Mouse (Mus musculus): ENCODE measurements at regions not wholly inside any gene's neighbourhood (a gene's known extent, or its start where the extent isn't known, plus 50 kb on each side); places are given as distances from the start of the nearest gene placed in this dataset.

- no peak overlapping the region for H3K9ac ChIP-seq (ENCODE audit: low read length)
- 62% methylated on average over 3 of the region's 3 CpGs for WGBS
- H3K4me1 ChIP-seq (ENCODE audit: control insufficient read depth, insufficient read depth, low read length) = no peaks in the 10 kb centered on the region
- no peaks in the 10 kb centered on the region for H3K27me3 ChIP-seq (ENCODE audit: control insufficient read depth, insufficient read depth, low read length)
- H3K9me3 ChIP-seq (replicated peaks; ENCODE audit: control insufficient read depth, low read length) = no peaks in the 10 kb centered on the region
- H3K36me3 ChIP-seq (ENCODE audit: control insufficient read depth, insufficient read depth, low read length) = no peaks in the 10 kb centered on the region
- H3K4me2 ChIP-seq (ENCODE audit: low read depth, low read length) = no peak overlapping the region
- no peak overlapping the region for H3K4me3 ChIP-seq (replicated peaks; ENCODE audit: low read length)
- H3K27ac ChIP-seq (ENCODE audit: low read length) = no peak overlapping the region
- no peak for ATAC-seq (ENCODE audit: insufficient read depth, low FRiP score)
Observed at GRCm38 (mm10) chr4:7429308-7429707, 809.5 kb downstream of the Car8 start.

GRCm38 (mm10) chr4:7424081-7424480, 814.8 kb downstream of the Car8 start:
- H3K4me2 ChIP-seq (ENCODE audit: low read depth, low read length) = no peak overlapping the region
- H3K36me3 ChIP-seq (ENCODE audit: control insufficient read depth, insufficient read depth, low read length) = no peaks in the 10 kb centered on the region
- no peak overlapping the region for H3K27ac ChIP-seq (ENCODE audit: low read length)
- no peak for ATAC-seq (ENCODE audit: insufficient read depth, low FRiP score)
- no peak overlapping the region for H3K9ac ChIP-seq (ENCODE audit: low read length)
- no peaks in the 10 kb centered on the region for H3K27me3 ChIP-seq (ENCODE audit: control insufficient read depth, insufficient read depth, low read length)
- H3K9me3 ChIP-seq (replicated peaks; ENCODE audit: control insufficient read depth, low read length) = no peaks in the 10 kb centered on the region
- no peak overlapping the region for H3K4me3 ChIP-seq (replicated peaks; ENCODE audit: low read length)
- no peaks in the 10 kb centered on the region for H3K4me1 ChIP-seq (ENCODE audit: control insufficient read depth, insufficient read depth, low read length)

GRCm38 (mm10) chr4:7423204-7423603, 815.6 kb downstream of the Car8 start:
- 76% methylated on average over 4 of the region's 4 CpGs for WGBS
- ATAC-seq (ENCODE audit: insufficient read depth, low FRiP score) = no peak
- Histone ChIP-seq H3K4me2 (ENCODE audit: low read depth, low read length) (no peak overlapping the region), H3K9ac (ENCODE audit: low read length) (no peak overlapping the region), H3K27me3 (ENCODE audit: control insufficient read depth, insufficient read depth, low read length) (no peaks in the 10 kb centered on the region), H3K4me1 (ENCODE audit: control insufficient read depth, insufficient read depth, low read length) (no peaks in the 10 kb centered on the region), H3K36me3 (ENCODE audit: control insufficient read depth, insufficient read depth, low read length) (no peaks in the 10 kb centered on the region), H3K27ac (ENCODE audit: low read length) (no peak overlapping the region), H3K4me3 (replicated peaks; ENCODE audit: low read length) (no peak overlapping the region), H3K9me3 (replicated peaks; ENCODE audit: control insufficient read depth, low read length) (no peaks in the 10 kb centered on the region)

GRCm38 (mm10) chr4:7422787-7423186, 816.1 kb downstream of the Car8 start:
- no peaks in the 10 kb centered on the region for H3K27me3 ChIP-seq (ENCODE audit: control insufficient read depth, insufficient read depth, low read length)
- no peaks in the 10 kb centered on the region for H3K4me1 ChIP-seq (ENCODE audit: control insufficient read depth, insufficient read depth, low read length)
- H3K9ac ChIP-seq (ENCODE audit: low read length) = no peak overlapping the region
- WGBS = 96% methylated on average over 3 of the region's 3 CpGs
- ATAC-seq (ENCODE audit: insufficient read depth, low FRiP score) = no peak
- no peak overlapping the region for H3K4me3 ChIP-seq (replicated peaks; ENCODE audit: low read length)
- no peak overlapping the region for H3K4me2 ChIP-seq (ENCODE audit: low read depth, low read length)
- H3K27ac ChIP-seq (ENCODE audit: low read length) = no peak overlapping the region
- H3K9me3 ChIP-seq (replicated peaks; ENCODE audit: control insufficient read depth, low read length) = no peaks in the 10 kb centered on the region
- no peaks in the 10 kb centered on the region for H3K36me3 ChIP-seq (ENCODE audit: control insufficient read depth, insufficient read depth, low read length)

- Histone ChIP-seq H3K27ac (ENCODE audit: low read length) (no peak overlapping the region), H3K4me1 (ENCODE audit: control insufficient read depth, insufficient read depth, low read length) (no peaks in the 10 kb centered on the region), H3K36me3 (ENCODE audit: control insufficient read depth, insufficient read depth, low read length) (no peaks in the 10 kb centered on the region), H3K9me3 (replicated peaks; ENCODE audit: control insufficient read depth, low read length) (no peaks in the 10 kb centered on the region), H3K9ac (ENCODE audit: low read length) (no peak overlapping the region), H3K4me2 (ENCODE audit: low read depth, low read length) (no peak overlapping the region), H3K4me3 (replicated peaks; ENCODE audit: low read length) (no peak overlapping the region), H3K27me3 (ENCODE audit: control insufficient read depth, insufficient read depth, low read length) (no peaks in the 10 kb centered on the region)
- ATAC-seq (ENCODE audit: insufficient read depth, low FRiP score) = no peak
- WGBS = 62% methylated on average over 2 of the region's 2 CpGs
Observed at GRCm38 (mm10) chr4:7414301-7414700, 824.5 kb downstream of the Car8 start.

GRCm38 (mm10) chr4:7392696-7393095, 846.1 kb downstream of the Car8 start:
- no peak overlapping the region for H3K27ac ChIP-seq (ENCODE audit: low read length)
- no peaks in the 10 kb centered on the region for H3K36me3 ChIP-seq (ENCODE audit: control insufficient read depth, insufficient read depth, low read length)

GRCm38 (mm10) chr4:7391596-7391995, 847.2 kb downstream of the Car8 start:
- Histone ChIP-seq H3K9me3 (replicated peaks; ENCODE audit: control insufficient read depth, low read length) (no peaks in the 10 kb centered on the region), H3K4me2 (ENCODE audit: low read depth, low read length) (no peak overlapping the region), H3K27me3 (ENCODE audit: control insufficient read depth, insufficient read depth, low read length) (no peaks in the 10 kb centered on the region), H3K27ac (ENCODE audit: low read length) (no peak overlapping the region), H3K4me1 (ENCODE audit: control insufficient read depth, insufficient read depth, low read length) (no peaks in the 10 kb centered on the region), H3K36me3 (ENCODE audit: control insufficient read depth, insufficient read depth, low read length) (no peaks in the 10 kb centered on the region), H3K4me3 (replicated peaks; ENCODE audit: low read length) (no peak overlapping the region), H3K9ac (ENCODE audit: low read length) (no peak overlapping the region)
- no peak for ATAC-seq (ENCODE audit: insufficient read depth, low FRiP score)
- 81% methylated on average over 7 of the region's 7 CpGs for WGBS

More at GRCm38 (mm10) chr4:7392696-7393095, 846.1 kb downstream of the Car8 start:
- Histone ChIP-seq H3K4me2 (ENCODE audit: low read depth, low read length) (no peak overlapping the region), H3K9me3 (replicated peaks; ENCODE audit: control insufficient read depth, low read length) (no peaks in the 10 kb centered on the region), H3K4me3 (replicated peaks; ENCODE audit: low read length) (no peak overlapping the region), H3K27me3 (ENCODE audit: control insufficient read depth, insufficient read depth, low read length) (no peaks in the 10 kb centered on the region), H3K4me1 (ENCODE audit: control insufficient read depth, insufficient read depth, low read length) (no peaks in the 10 kb centered on the region), H3K9ac (ENCODE audit: low read length) (no peak overlapping the region)
- no peak for ATAC-seq (ENCODE audit: insufficient read depth, low FRiP score)
- WGBS = 65% methylated on average over 1 of the region's 1 CpGs

- no peak for ATAC-seq (ENCODE audit: insufficient read depth, low FRiP score)
- H3K27me3 ChIP-seq (ENCODE audit: control insufficient read depth, insufficient read depth, low read length) = no peaks in the 10 kb centered on the region
- H3K9me3 ChIP-seq (replicated peaks; ENCODE audit: control insufficient read depth, low read length) = no peaks in the 10 kb centered on the region
- no peak overlapping the region for H3K9ac ChIP-seq (ENCODE audit: low read length)
- no peaks in the 10 kb centered on the region for H3K4me1 ChIP-seq (ENCODE audit: control insufficient read depth, insufficient read depth, low read length)
- H3K36me3 ChIP-seq (ENCODE audit: control insufficient read depth, insufficient read depth, low read length) = no peaks in the 10 kb centered on the region
- H3K4me2 ChIP-seq (ENCODE audit: low read depth, low read length) = no peak overlapping the region
- H3K4me3 ChIP-seq (replicated peaks; ENCODE audit: low read length) = no peak overlapping the region
- H3K27ac ChIP-seq (ENCODE audit: low read length) = no peak overlapping the region
Observed at GRCm38 (mm10) chr4:7385069-7385468, 853.8 kb downstream of the Car8 start.

GRCm38 (mm10) chr4:7379996-7380395, 858.8 kb downstream of the Car8 start:
- Histone ChIP-seq H3K9ac (ENCODE audit: low read length) (no peak overlapping the region), H3K9me3 (replicated peaks; ENCODE audit: control insufficient read depth, low read length) (no peaks in the 10 kb centered on the region), H3K36me3 (ENCODE audit: control insufficient read depth, insufficient read depth, low read length) (no peaks in the 10 kb centered on the region), H3K4me2 (ENCODE audit: low read depth, low read length) (no peak overlapping the region), H3K4me3 (replicated peaks; ENCODE audit: low read length) (no peak overlapping the region), H3K4me1 (ENCODE audit: control insufficient read depth, insufficient read depth, low read length) (no peaks in the 10 kb centered on the region), H3K27ac (ENCODE audit: low read length) (no peak overlapping the region), H3K27me3 (ENCODE audit: control insufficient read depth, insufficient read depth, low read length) (no peaks in the 10 kb centered on the region)
- WGBS = 37% methylated on average over 2 of the region's 2 CpGs
- no peak for ATAC-seq (ENCODE audit: insufficient read depth, low FRiP score)

Measured in stomach, embryonic 16.5 days (tissue).